Mouse (Mus musculus) mature B cell (primary cell): Measurements from ENCODE around the gene Id1.

Experiments used
- in situ Hi-C: fragments of 300-500 bp; cut with MboI; formaldehyde crosslinking; loops from 2 replicates; pipeline ENCODE4 v1.14.3; 2019

Gene Id1

DNA sequence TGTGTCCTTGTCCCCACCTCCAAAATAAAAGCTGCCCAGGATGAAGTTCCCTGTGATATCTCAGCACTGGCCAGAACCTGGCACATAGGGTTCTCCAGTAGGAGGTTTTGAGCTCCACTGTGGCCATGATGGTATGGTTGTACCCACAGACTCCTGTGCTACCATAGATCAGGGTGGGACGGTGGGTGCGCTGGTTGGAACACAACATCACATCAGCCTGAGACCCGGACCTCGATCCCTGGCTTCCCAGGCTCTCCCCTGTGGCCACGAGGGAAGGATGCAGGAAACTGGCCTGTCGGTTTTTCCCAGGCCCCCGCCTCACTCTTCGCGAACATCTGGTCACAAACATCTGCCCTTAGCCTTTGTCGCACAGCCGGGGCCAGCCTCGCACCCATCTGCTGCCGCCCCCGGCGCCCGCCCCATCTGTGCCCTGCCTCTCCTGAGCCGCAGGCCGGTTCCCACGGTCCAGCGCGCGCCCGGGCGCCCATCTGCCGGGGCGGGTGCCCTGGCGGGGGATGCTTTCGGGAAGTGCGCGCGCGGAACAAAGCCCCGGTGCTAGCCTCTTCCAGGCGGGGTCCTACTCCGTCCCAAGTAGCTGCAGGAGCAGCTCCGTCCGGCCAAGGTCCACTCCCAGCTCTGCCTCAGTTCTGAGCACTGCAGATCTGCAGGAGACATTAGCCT lies 12.3 kb upstream of the Id1 start:
- in situ Hi-C loops = no loop called here

DNA sequence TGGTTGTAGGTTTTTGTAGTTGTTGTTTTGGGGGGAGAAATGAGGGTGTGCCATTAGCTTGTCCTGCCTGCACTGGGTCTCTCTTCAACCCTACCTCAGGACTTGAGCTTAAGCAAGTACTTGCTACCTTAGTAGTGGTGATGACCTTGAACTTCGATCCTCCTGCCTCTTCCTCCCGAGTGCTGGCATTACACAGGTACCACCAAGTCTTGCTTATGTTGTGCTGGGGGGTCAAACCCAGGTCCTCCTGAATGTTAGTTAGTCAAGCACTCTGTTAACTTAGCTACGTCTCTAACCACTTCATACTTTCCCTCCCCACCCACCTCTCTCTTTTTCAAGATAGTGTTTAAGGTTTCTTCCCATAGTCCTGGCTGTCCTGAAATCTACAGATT lies 11.7 kb upstream of the Id1 start:
- in situ Hi-C loops = no loop called here

DNA sequence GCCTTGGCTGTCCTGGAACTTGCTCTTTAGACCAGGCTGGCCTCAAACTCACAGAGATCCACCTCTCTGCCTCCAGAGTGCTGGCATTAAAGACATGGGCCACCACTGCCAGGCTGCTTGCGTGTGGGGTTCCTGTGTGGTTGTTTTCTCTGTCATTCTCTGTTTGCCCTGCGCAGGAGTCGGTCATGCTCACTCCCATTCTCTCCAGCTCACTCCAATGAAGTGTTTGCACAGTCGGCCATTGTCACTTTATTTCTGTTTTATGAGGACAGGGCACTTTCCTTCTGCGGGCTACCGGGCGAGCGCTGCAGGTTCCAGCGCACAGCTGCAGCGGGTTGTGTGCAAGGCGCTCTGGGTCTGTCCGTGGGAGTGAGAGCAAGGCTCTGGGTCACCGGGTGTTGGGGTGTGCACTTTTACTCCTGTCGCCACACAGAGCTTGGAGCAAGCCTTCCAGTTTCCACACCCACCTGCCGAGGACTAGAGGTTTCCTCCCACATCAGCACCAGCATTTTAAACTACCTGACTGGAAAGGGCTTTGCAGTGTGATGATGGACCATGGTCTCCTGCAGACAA lies 10.8 kb upstream of the Id1 start:
- in situ Hi-C loops = no loop called here

DNA sequence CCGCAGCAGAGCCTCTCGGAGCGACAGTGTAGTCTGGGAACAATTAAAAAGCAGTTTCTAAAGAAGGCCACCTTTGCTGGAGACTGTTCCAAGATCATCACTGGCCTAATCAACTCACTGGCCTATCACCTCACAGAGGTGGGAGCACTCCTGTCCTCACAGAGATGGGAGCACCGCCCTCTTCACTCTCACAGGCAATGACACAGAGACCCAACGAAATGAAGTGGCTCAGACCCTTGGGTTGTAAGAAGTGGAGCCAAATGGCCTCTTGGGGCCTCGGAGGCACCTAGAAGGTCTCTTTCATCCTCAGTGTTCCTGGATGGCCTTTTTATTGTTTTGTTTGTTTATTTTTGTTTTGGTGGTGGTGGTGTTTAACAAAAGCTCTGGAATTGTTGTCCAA lies 9.8 kb upstream of the Id1 start:
- in situ Hi-C loops = no loop called here

DNA sequence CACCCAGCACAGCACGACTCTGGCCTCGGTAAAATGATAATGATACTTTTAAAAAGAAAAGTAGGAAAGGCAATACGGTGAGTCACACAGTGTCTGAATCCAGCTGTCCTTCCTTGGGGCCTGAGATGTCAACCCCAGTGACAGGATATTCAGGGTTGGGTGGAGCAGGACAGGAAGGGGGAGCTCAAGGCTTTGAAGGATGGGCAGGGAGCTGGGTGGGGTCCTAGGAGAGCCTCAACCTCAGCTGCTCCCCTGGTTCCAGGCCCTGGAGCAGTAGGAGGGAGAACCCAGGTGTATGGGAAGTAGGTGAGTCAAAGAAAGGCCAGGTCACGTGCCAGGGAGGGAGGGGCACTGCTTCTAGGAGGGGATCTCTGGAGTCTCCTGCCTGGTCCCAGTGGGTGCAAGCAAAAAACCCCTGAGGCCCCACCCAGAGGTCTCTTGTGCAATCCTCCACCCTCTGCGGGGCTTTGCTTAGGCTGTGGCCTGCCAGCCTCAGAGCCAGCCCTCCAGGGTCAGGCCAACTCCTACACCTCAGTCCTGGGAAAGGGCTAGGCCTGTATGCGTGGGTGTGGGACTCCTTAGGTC lies 9.2 kb upstream of the Id1 start:
- in situ Hi-C loops = no loop called here

DNA sequence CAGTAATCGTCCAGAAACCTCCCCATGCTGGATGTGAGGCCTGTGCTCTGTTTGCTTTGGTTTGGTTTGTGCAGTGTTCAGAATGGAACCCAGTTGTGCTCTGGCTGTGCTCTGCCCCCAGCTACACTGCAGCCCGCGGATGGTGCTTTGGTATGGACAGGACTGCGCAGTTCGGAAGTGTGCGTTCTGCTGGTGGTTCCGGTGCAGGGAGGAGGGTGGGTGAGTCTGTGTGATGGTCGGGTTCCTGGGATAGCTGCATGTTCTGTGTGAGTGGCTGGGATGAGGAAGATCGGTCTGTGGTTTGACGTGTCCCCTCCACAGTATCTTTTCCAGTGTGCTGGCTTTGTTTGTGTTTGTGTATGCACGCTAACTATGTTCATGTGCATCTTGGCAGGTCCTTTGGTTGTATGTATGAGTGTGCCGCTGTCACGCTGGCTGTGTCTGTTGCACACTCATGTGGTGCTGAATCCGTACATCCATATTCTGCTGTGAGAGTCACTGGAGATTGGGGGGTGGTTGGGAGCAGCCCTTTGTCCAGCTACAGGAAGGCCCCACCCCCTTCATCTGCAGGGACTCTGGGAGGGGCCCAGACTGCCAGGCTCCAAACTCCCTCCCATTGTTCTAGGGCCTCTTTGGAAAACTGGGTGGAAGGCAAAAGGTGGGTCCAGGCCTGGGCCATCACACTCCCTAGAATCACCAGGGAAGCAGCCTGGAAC lies 8.1 kb upstream of the Id1 start:
- in situ Hi-C loops = no loop called here

DNA sequence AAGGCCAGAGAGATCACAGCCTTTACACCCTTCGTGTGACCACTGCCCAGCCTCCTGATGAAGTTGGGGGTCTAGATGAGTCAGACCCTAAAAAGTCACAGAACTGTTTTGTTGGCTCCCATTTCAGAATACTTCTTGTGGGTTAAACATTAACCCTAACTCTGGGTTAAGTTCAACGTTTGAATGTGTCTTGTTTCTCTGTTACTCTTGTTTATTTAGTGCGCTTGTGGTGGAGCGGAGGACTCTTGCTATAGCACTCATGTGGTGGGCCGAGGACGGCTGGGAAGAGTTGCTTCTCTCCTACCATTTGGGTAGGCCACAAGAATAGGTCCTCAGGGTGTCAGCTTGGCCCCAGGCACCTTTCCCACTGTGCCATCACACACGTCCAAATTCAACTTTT lies 7.5 kb upstream of the Id1 start:
- in situ Hi-C loops = no loop called here

DNA sequence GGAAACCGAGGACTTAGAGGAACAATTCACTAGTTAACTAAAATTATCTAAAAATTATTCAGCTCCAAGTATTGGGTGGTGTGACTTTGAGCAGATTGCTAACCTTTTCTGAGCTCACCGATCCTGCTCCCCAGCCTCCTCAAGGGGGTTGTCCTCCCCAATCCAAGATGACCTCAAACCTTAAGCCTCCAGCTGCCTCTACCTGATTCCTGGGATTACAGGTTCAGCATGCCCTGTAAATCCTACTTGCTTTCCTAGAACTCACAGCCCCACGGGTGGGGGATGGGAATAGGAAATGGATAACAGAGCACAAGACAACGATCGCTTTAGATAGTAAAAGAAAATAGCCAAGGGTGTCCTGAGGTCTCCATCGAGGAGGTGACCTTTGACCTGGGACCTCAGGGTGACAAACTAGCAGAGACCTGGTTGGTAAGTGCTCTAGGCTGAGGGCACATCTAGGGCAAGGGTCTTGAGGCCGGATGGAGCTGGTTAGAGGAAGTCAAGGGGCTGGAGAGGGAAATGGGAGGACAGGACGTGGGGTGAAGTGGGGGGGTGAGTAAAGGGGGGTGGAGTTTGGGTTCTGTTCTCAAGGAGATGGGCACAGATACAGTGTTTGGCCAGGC lies 6.9 kb upstream of the Id1 start:
- in situ Hi-C loops = no loop called here

DNA sequence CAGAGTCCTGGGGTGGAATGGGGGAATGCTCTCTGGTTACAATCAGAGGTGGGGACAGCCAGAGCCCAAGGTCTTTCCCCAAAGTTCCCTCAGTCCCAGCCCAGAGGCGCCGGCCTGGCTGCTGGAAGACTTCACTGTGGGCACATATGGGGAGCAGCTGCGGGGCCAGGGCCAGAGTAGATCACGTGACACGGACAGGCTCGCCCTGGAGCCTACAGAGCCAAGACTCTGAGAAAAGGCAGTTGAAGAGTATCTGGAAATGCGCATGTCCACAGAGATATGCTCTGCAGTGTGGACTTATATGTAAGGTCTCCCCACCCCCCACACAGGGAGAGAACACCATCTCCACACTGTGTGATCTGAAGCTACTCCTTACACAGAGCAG lies 6.4 kb upstream of the Id1 start:
- in situ Hi-C loops = no loop called here

DNA sequence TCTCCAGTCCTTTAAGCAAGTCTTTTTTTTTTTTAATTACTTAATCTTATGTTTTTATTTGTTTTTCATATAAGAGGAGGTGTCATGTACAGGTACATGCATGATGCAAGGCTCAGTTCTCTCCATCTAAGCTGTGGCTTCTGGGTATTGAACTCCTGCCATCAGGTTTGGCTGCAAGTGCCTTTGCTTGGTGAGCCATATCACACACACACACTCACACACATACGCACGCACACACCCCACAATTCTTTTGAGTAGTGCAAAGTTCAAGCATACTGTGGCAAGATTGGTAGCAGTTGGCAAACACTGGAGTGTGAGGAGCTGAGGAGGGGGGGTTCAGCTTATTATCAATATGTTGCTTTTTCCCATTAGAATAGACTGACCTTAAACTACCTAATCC lies 2.9 kb upstream of the Id1 start:
- in situ Hi-C loops = no loop called here

DNA sequence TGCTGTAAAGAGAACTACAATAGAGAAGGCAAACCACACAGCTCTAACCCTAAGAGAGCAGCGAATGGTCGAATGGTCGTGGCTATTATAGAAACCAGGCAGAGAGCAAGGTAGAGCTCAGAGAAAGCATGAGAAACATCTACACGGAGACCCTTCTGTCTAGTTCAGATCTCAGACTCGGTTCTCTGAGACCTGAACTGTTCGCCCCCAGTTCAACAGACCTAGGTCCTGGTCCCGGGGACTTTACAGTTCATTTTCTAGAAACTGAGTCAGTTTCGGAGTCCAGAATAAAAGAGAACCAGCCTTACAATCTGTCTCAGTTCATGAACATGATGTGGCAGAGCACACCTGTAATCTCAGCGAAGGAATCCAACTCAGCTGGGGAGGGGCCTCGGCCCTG lies 1.6 kb upstream of the Id1 start:
- in situ Hi-C loops = no loop called here

DNA sequence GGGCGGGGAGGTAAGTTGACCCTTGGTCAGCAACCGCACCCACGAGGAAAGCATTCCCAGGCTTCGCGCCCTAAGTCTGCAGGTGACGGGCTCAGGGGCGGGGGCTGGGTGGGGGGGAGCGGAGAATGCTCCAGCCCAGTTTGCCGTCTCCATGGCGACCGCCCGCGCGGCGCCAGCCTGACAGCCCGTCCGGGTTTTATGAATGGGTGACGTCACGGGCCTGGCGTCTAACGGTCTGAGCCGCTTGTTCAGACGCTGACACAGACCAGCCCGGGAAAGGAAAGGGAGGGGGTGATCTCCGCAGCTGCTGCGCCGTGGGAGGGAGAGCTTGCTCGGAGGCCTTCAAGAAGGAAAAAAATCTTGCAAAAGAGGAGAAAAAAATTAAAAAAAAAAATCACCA lies 1.1 kb upstream of the Id1 start:
- in situ Hi-C loops = no loop called here

DNA sequence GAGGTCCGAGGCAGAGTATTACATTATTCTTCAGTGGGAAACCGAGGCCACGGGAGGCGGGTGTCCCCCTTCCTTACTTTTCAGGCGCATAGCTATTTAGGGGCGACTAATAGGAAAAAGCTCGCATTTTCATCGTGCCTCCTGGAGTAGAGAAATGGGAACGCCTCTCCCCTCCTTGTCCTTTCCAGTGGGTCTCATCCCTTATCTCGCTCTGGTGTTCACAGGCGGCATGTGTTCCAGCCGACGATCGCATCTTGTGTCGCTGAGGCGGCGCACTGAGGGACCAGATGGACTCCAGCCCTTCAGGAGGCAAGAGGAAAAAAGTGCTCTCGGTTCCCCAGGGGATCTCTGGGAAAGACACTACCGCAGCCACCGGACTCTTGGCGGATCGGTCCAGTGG lies 697 bp downstream of the Id1 start:
- in situ Hi-C loops = no loop called here

DNA sequence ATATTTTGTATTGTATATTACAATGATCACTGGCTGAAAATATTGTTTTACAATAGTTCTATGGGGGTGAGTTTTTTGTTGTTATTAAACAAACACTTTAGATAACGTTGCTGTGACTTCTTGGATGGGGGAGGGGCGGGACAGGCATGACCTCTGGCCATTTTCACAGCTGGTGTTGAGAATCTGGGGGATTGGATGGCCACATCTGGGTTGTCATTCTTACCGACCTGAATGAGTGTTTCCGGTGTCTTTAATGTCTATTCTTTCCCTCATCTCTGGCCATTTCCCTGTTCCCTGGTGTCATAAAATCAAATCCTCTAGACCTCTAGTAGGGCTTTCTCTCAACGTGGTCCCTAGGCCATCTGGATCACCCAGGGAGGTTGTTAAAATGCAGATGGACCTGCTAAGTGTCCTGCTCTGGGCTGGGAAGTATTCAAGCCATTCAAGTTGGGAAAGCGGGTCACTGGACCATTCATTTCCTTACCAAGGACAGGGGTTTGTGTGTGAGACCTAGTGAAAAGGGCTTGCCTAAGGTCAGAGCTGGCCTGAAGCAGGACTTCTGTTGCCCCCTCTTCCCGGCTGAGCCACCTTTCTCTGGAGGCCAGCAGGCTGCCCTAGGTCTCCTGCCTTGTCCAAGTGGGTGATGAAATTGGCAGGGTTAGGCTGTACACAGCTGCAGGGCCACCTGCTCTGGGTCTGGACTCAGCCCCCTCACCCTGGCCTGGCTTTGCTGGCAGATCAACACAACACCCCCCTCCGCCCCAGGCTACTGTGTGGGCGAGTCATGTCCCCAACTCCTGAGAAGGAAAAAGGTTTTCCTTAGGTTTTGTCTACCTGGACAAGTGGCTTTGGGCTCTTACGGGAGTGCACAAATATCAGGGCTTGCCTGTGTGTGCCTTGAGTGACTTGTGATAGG lies 1.5 kb downstream of the Id1 start:
- in situ Hi-C loops = no loop called here

DNA sequence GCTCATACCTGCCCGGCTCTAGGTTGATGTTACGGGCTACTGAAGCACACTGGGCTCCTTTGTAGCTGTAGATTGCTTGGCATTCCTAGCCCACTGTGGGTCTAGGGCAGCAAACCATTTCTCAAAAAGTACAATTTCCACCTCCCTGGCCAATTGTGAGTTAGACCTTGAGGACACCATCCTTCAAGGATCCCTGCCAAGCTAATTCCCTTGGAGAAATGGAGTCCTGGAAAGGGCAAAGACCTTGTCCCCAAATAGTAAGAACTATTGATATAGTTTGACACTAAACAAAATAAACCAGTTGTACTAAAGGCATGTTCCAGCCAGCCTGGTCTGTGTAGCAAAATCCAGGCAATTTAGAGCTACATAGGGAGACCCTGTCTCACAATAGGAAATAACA lies 2.3 kb downstream of the Id1 start:
- in situ Hi-C loops = no loop called here

DNA sequence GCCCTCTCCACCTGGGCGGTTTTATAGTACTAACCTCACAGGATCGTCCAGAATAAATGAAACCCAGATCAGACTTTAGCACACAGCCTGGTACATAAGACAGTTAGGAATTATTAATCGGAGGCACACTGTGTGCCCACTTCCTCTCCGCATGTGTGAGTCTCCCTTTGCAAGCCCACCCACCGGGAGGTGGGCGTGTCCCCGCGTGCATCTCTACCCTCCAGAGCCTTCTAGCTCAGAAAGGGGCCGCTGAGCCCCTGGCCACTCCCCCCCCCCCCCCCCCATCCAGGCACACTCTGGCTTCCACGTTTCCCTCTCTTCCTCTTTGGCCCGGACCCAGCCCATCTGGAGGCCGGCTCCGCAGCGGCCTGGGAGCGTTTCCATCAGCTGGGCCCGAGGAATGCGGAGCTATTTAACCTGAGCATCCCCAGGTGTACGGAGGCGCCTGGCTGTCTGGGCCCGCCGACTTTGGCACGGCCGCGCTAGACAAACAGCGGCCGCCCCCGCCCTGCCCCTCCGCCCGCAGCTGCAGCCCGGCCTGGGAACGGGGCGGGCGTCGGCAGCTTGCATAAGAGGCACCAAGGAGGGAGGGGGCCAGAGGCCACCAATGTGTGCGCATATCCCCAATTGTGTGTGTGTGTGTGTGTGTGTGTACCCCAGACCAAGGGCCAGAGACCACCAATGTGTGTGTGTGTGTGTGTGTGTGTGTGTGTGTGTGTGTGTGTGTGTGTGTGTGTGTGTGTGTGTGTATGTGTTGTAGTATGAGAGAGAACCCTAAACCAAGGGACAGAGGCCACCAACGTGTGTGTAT lies 3.2 kb downstream of the Id1 start:
- in situ Hi-C loops = no loop called here

DNA sequence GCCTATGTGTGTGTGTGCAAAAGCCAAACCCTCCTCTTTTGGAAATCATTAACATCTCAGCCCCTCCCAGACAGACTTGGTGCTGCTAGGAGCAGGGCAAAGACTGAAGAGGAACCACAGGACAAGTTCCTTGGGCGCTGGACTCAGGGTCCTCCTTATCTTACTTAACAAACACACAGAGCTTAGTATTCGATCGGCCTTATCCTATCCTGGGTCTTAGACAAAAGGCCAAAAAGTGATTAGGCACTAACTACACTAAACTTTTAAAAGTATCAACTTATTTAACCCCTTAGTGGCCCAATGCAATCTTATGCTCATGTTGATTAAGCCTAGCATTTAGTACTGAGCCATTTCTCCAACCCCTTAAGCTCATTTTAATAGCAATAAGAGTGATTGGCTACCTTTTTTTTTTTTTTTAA lies 3.8 kb downstream of the Id1 start:
- in situ Hi-C loops = no loop called here

DNA sequence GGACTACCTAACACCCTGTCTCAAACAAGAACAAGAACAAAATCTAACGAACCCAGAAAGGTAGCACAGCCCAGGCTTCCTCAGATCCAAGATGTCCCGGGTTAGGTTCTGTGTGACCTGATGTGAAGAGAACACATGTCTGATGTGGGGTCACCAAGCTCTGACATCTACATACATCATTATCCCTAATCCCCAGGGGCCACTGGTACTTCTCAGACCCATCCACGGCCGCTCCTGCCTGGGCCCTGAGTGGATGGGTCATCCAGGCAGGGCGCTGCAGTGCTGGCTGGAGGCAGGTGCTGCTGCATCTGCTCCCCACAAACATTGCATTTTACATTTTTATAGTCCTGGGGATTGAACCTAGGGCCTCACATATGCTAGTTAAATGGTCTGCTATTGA lies 4.4 kb downstream of the Id1 start:
- in situ Hi-C loops = no loop called here

DNA sequence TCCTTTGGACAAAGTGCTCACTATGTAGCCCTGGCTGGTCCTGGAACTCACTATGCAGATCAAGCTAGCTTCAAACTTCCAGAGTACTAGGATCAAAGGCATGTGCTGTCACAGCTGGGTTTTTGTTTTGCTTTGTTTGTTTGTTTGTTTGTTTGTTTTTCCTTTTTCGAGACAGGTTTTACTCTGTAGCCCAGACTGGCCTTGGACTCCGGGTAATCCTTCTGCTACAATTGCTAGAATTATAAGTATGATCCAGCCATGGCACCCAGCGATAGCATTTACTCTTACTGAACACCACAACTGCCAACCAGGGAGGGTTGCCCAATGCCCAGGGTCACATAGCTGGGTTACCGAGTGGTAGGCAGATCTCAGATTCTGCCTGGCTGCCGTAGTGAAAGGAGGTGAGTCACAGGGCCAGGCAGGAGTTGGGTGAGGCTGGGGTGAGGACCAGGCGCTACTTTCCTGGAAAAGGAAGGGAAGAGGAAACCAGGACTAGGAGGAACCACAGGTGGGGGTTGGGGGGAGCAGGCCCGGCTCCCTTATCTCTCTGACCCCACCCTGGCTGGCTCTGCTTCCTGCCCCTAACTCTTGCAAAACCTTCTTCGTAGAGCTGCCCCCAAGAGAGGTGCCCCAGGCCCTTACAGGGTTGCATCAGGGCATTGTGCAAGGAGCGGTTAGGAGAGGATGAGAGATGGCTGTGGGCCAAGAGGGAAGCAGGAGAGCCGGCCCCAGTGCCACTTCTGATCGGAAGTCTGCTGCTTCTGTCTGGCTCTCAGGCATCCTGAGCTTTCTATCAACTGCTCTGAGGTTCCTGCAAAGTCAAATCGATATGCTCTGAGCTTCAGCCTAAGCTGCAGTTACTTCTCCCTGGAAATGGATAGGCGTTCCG lies 5.3 kb downstream of the Id1 start:
- in situ Hi-C loops = no loop called here

DNA sequence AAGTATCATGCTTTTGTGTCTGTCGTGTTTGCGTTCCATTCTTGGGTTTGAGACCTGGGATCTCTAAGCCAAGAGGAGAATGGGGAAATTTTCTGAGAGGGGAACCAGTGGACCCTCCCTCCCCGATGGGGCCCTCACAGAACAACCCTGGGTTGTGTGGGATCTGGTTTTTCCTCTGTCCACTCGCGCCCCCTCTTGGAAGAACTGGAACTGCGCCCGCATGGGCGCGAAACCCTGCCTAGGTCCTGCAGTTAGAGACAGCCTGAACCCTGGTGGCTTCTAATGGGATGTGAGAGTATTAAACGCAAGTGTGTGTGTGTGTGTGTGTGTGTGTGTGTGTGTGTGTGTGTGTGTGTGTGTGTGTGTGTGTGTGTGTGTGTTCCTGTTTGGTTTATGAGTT lies 6.4 kb downstream of the Id1 start:
- in situ Hi-C loops = no loop called here
